Mouse (Mus musculus): ENCODE measurements around the gene Trip6. TPM values are rescaled to one million over a fixed set of nuclear protein-coding genes. Genes with fewer than 3 reads are reported as not detected.

The Trip6 gene
- polyA plus RNA-seq, 2 experiments, result 4.9 to 7.2 TPM

- Histone ChIP-seq H3K9ac (replicated peaks) (peak overlapping the region; percentile 73; the same call in 1 of the 2 replicates), H3K4me2 (ENCODE audit: low read depth) (peak overlapping the region; percentile 100), H3K27ac (peak overlapping the region; percentile 99), H3K4me1 (replicated peaks; ENCODE audit: control insufficient read depth in 2 of 2, insufficient read depth in 2 of 2, low read length in 1 of 2) (peaks cover 18 to 30% of the 10 kb centered on the region in 2 experiments), H3K36me3 (replicated peaks; ENCODE audit: control insufficient read depth, insufficient read depth, low read depth) (peaks cover 52% of the 10 kb centered on the region), H3K27me3 (ENCODE audit: control insufficient read depth, insufficient read depth, low read length) (no peaks in the 10 kb centered on the region), H3K4me3 (ENCODE audit: insufficient read depth in 1 of 2, low read depth in 2 of 2, low read length in 2 of 2) (peak overlapping the region; percentile 54 to 82), H3K9me3 (ENCODE audit: control insufficient read depth, low read length) (no peaks in the 10 kb centered on the region)
- ATAC-seq (ENCODE audit: insufficient read depth) (no peak), DNase-seq (ENCODE audit: low read depth in 3 of 3, low spot score in 3 of 3) (no peak)
- 68% methylated on average over 9 of the region's 9 CpGs for WGBS (ENCODE audit: insufficient replicate concordance)
- TF ChIP-seq EP300 (IDR thresholded peaks at IDR 0.05; ENCODE audit: low read depth), result no peak
- no peak for TF ChIP-seq CTCF (IDR thresholded peaks at IDR 0.05; ENCODE audit: low read depth)
Measured at GRCm38 (mm10) chr5:137295296-137295695, 18.9 kb downstream of the Trip6 start.

- TF ChIP-seq EP300 (IDR thresholded peaks at IDR 0.05; ENCODE audit: low read depth) (no peak), CTCF (IDR thresholded peaks at IDR 0.05; ENCODE audit: low read depth) (no peak)
- peak; percentile 14 for ATAC-seq (ENCODE audit: insufficient read depth)
- 10% methylated on average over 18 of the region's 18 CpGs for WGBS (ENCODE audit: insufficient replicate concordance)
- no peak for DNase-seq (ENCODE audit: low read depth in 3 of 3, low spot score in 3 of 3)
- no peaks in the 10 kb centered on the region for H3K27me3 ChIP-seq (ENCODE audit: control insufficient read depth, insufficient read depth, low read length)
- peaks cover 21 to 34% of the 10 kb centered on the region in 2 experiments for H3K4me1 ChIP-seq (replicated peaks; ENCODE audit: control insufficient read depth in 2 of 2, insufficient read depth in 2 of 2, low read length in 1 of 2)
- H3K27ac ChIP-seq, result peak overlapping the region; percentile 99
- no peaks in the 10 kb centered on the region for H3K9me3 ChIP-seq (ENCODE audit: control insufficient read depth, low read length)
- peak overlapping the region; percentile 73 for H3K9ac ChIP-seq (replicated peaks)
- H3K4me3 ChIP-seq (ENCODE audit: insufficient read depth in 1 of 2, low read depth in 2 of 2, low read length in 2 of 2), result peak overlapping the region; percentile 54 to 82
- peak overlapping the region; percentile 100 for H3K4me2 ChIP-seq (ENCODE audit: low read depth)
- H3K36me3 ChIP-seq (replicated peaks; ENCODE audit: control insufficient read depth, insufficient read depth, low read depth), result peaks cover 46% of the 10 kb centered on the region
Measured at GRCm38 (mm10) chr5:137294744-137295093, 19.5 kb downstream of the Trip6 start.

- Histone ChIP-seq H3K4me2 (ENCODE audit: low read depth) (peak within 1 kb of the TSS; percentile 100), H3K27me3 (ENCODE audit: control insufficient read depth, insufficient read depth, low read length) (no peaks in the 10 kb centered on the region), H3K4me3 (ENCODE audit: insufficient read depth in 1 of 2, low read depth in 2 of 2, low read length in 2 of 2) (peak within 1 kb of the TSS; percentile 63 to 82), H3K27ac (peak within 1 kb of the TSS; percentile 99), H3K36me3 (replicated peaks; ENCODE audit: control insufficient read depth, insufficient read depth, low read depth) (peaks cover 40% of the 10 kb centered on the region), H3K9ac (replicated peaks) (peak within 1 kb of the TSS; percentile 89), H3K4me1 (replicated peaks; ENCODE audit: control insufficient read depth in 2 of 2, insufficient read depth in 2 of 2, low read length in 1 of 2) (peaks cover 21 to 34% of the 10 kb centered on the region in 2 experiments), H3K9me3 (ENCODE audit: control insufficient read depth, low read length) (no peaks in the 10 kb centered on the region)
- DNase-seq (ENCODE audit: low read depth in 3 of 3, low spot score in 3 of 3), result peak; percentile 89 to 91 (median 89)
- WGBS (ENCODE audit: insufficient replicate concordance), result under 1% methylated on average over 52 of the region's 52 CpGs
- 0 out of 2 replicates have a peak, but pooled peaks have one; percentile 19 for TF ChIP-seq CTCF (IDR thresholded peaks at IDR 0.05; ENCODE audit: low read depth)
- TF ChIP-seq EP300 (IDR thresholded peaks at IDR 0.05; ENCODE audit: low read depth), result no peak; the same call in 1 of the 2 replicates
- ATAC-seq (ENCODE audit: insufficient read depth), result peak; percentile 69
Measured at GRCm38 (mm10) chr5:137293839-137294743, 20.1 kb downstream of the Trip6 start, which contains the start of gene Ufsp1. Ufsp1 (plus strand) TSS chr5:137294629.

- peak overlapping the region; percentile 63 to 82 for H3K4me3 ChIP-seq (ENCODE audit: insufficient read depth in 1 of 2, low read depth in 2 of 2, low read length in 2 of 2)
- H3K36me3 ChIP-seq (replicated peaks; ENCODE audit: control insufficient read depth, insufficient read depth, low read depth), result peaks cover 32% of the 10 kb centered on the region
- H3K27me3 ChIP-seq (ENCODE audit: control insufficient read depth, insufficient read depth, low read length), result no peaks in the 10 kb centered on the region
- peak overlapping the region; percentile 99 for H3K27ac ChIP-seq
- TF ChIP-seq EP300 (IDR thresholded peaks at IDR 0.05; ENCODE audit: low read depth) (no peak), CTCF (IDR thresholded peaks at IDR 0.05; ENCODE audit: low read depth) (peak; percentile 39)
- peak overlapping the region; percentile 100 for H3K4me2 ChIP-seq (ENCODE audit: low read depth)
- DNase-seq (ENCODE audit: low read depth in 3 of 3, low spot score in 3 of 3) (peak; percentile 68 to 74 (median 70)), ATAC-seq (ENCODE audit: insufficient read depth) (peak; percentile 24)
- WGBS (ENCODE audit: insufficient replicate concordance), result under 1% methylated on average over 15 of the region's 15 CpGs
- H3K9ac ChIP-seq (replicated peaks), result peak overlapping the region; percentile 89
- peaks cover 21 to 34% of the 10 kb centered on the region in 2 experiments for H3K4me1 ChIP-seq (replicated peaks; ENCODE audit: control insufficient read depth in 2 of 2, insufficient read depth in 2 of 2, low read length in 1 of 2)
- no peaks in the 10 kb centered on the region for H3K9me3 ChIP-seq (ENCODE audit: control insufficient read depth, low read length)
Measured at GRCm38 (mm10) chr5:137293282-137293681, 20.9 kb downstream of the Trip6 start.

GRCm38 (mm10) chr5:137291381-137291926 lies 22.8 kb downstream of the Trip6 start:
- WGBS (ENCODE audit: insufficient replicate concordance), result 66% methylated on average over 15 of the region's 15 CpGs
- H3K9ac ChIP-seq (replicated peaks), result peak overlapping the region; percentile 71
- peak overlapping the region; percentile 99 for H3K27ac ChIP-seq
- DNase-seq (ENCODE audit: low read depth in 3 of 3, low spot score in 3 of 3) (no peak), ATAC-seq (ENCODE audit: insufficient read depth) (no peak)
- H3K27me3 ChIP-seq (ENCODE audit: control insufficient read depth, insufficient read depth, low read length), result no peaks in the 10 kb centered on the region; the same call in 1 of the 2 replicates
- H3K4me1 ChIP-seq (replicated peaks; ENCODE audit: control insufficient read depth in 2 of 2, insufficient read depth in 2 of 2, low read length in 1 of 2), result peaks cover 28 to 45% of the 10 kb centered on the region in 2 experiments
- no peak for TF ChIP-seq CTCF (IDR thresholded peaks at IDR 0.05; ENCODE audit: low read depth)
- TF ChIP-seq EP300 (IDR thresholded peaks at IDR 0.05; ENCODE audit: low read depth), result no peak
- no peaks in the 10 kb centered on the region for H3K9me3 ChIP-seq (ENCODE audit: control insufficient read depth, low read length)
- peak overlapping the region; percentile 100 for H3K4me2 ChIP-seq (ENCODE audit: low read depth)
- peaks cover 14% of the 10 kb centered on the region for H3K36me3 ChIP-seq (replicated peaks; ENCODE audit: control insufficient read depth, insufficient read depth, low read depth)
- peak overlapping the region; percentile 64 to 82 for H3K4me3 ChIP-seq (ENCODE audit: insufficient read depth in 1 of 2, low read depth in 2 of 2, low read length in 2 of 2)
